Mouse (Mus musculus) kidney, adult 2 months (tissue): ENCODE measurements around the gene Gbx1.
A peak's percentile ranks its signal among the peaks of the same experiment; 100 is the strongest.

ENCODE experiments used
- CTCF ChIP-seq: fragments of 200-500 bp; conservative IDR thresholded peaks from 2 replicates; pipeline ENCODE4 v1.5.1; 2011; ENCODE audit warnings: low read depth, mild to moderate bottlenecking, control low read depth, low read length, moderate library complexity, mixed read lengths; ENCODE audit not compliant: insufficient read depth, insufficient read length
- POLR2A ChIP-seq: fragments of 200-500 bp; IDR thresholded peaks from one replicate; pipeline ENCODE4 v1.6.1; 2011; ENCODE audit warnings: low read depth, low read length, control low read depth

- TF ChIP-seq CTCF (peak; percentile 96), POLR2A (no peak)
Measured at GRCm38 (mm10) chr5:24470600-24470999, 56.4 kb downstream of the Gbx1 start.
